Mouse (Mus musculus) ES-E14 (cell line): ENCODE results near the gene Ddx41. TPM values are rescaled to one million over a fixed set of nuclear protein-coding genes. Genes with fewer than 3 reads are reported as not detected.

Experiments used
- DNase-seq: peaks from one replicate; pipeline ENCODE4 v3.0.0-alpha.2; 2013; ENCODE audit warnings: low read depth, low spot score
- H3K27ac ChIP-seq: 2 replicates; pipeline ENCODE4 v1.5.1; 2012; ENCODE audit warnings: low read depth, mild to moderate bottlenecking, low read length, moderate library complexity, mixed read lengths; ENCODE audit not compliant: poor library complexity, insufficient read depth, severe bottlenecking
- H3K36me3 ChIP-seq: 2 replicates; pipeline ENCODE4 v1.6.1; 2012; ENCODE audit warnings: mild to moderate bottlenecking, low read length, moderate library complexity, mixed read lengths; ENCODE audit not compliant: control insufficient read depth, poor library complexity, insufficient read depth, severe bottlenecking
- H3K4me1 ChIP-seq, 2 experiments: fragments of 150-350 bp in 1 of 2; sonication (generic) in 1 of 2; 2 replicates each; pipeline ENCODE4 v1.6.1; 2012; ENCODE audit warnings: low read length in 2 of 2, mild to moderate bottlenecking in 1 of 2, mixed read lengths in 1 of 2; ENCODE audit not compliant: control insufficient read depth in 2 of 2, insufficient read depth in 2 of 2, poor library complexity in 1 of 2
- H3K4me3 ChIP-seq, 2 experiments: fragments of 150-350 bp in 1 of 2; sonication (generic) in 1 of 2; 2 replicates each; pipeline ENCODE4 v1.5.1; 2012; ENCODE audit warnings: low read length in 2 of 2, low read depth in 1 of 2, mild to moderate bottlenecking in 1 of 2, mixed read lengths in 1 of 2; ENCODE audit not compliant: insufficient read depth in 1 of 2, poor library complexity in 1 of 2, severe bottlenecking in 1 of 2
- H3K9ac ChIP-seq: 2 replicates; pipeline ENCODE4 v1.6.1; 2012; ENCODE audit warnings: low read depth, mild to moderate bottlenecking, low read length, mixed read lengths; ENCODE audit not compliant: poor library complexity, insufficient read depth, severe bottlenecking
- H3K9me3 ChIP-seq: fragments of 150-350 bp; sonication (generic); 2 replicates; pipeline ENCODE4 v1.6.1; 2012; ENCODE audit warnings: low read depth, mild to moderate bottlenecking, low read length; ENCODE audit not compliant: control insufficient read depth, insufficient read depth
- CHD2 ChIP-seq: IDR thresholded peaks from 2 replicates; pipeline ENCODE4 v1.6.1; 2014; ENCODE audit warnings: mild to moderate bottlenecking, low read depth, low read length, inconsistent platforms
- HCFC1 ChIP-seq: IDR thresholded peaks from 2 replicates; pipeline ENCODE4 v1.6.1; 2012; ENCODE audit warnings: low read length, inconsistent platforms, borderline replicate concordance; ENCODE audit not compliant: insufficient read depth
- MAFK ChIP-seq: IDR thresholded peaks from 2 replicates; pipeline ENCODE4 v1.6.1; 2014; ENCODE audit warnings: mild to moderate bottlenecking, low read depth, low read length, inconsistent platforms; ENCODE audit not compliant: insufficient read depth
- ZC3H11A ChIP-seq: IDR thresholded peaks from 2 replicates; pipeline ENCODE4 v1.6.1; 2012; ENCODE audit warnings: low read depth, mild to moderate bottlenecking, inconsistent platforms, low read length, borderline replicate concordance
- ZNF384 ChIP-seq: IDR thresholded peaks from 2 replicates; pipeline ENCODE4 v1.6.1; 2012; ENCODE audit warnings: low read depth, low read length, inconsistent platforms
- in situ Hi-C, 2 experiments: fragments of 600-800 bp; cut with MboI; formaldehyde crosslinking; loops; one replicate each; pipeline ENCODE4 v1.15.1; 2025; ENCODE audit warnings: low sequenced_read_pairs in 2 of 2, inconsistent platforms in 1 of 2; ENCODE audit not compliant: unreplicated experiment in 2 of 2
- total RNA-seq: library from RNA; depleted of rRNA; stranded (reverse); fragments of 300-350 nt; gene quantifications from 2 replicates; pipeline ENCODE4 v1.2.3, GENCODE M21; 2012

The Ddx41 gene
- total RNA-seq, 1 experiment = 85.9 TPM

- H3K9ac ChIP-seq = peak overlapping the region; percentile 8; the same call in 1 of the 2 replicates
- TF ChIP-seq ZNF384 = no peak
- TF ChIP-seq MAFK = no peak
- no peak for TF ChIP-seq HCFC1
- TF ChIP-seq CHD2 = no peak
- H3K27ac ChIP-seq = no peak overlapping the region
- DNase-seq = no peak
- peaks cover 4 to 5% of the 10 kb centered on the region in 2 experiments; a peak in 2 of 4 replicates for H3K4me1 ChIP-seq
- no peaks in the 10 kb centered on the region for H3K9me3 ChIP-seq
- in situ Hi-C loops = no loop called here
- no peaks in the 10 kb centered on the region for H3K36me3 ChIP-seq
- H3K4me3 ChIP-seq = peak overlapping the region; percentile 31 to 57; a peak in 3 of 4 replicates
These were observed 13.2 kb downstream of the Ddx41 start for GRCm38 (mm10) chr13:55523278-55523677.

- Histone ChIP-seq H3K36me3 (no peaks in the 10 kb centered on the region), H3K9me3 (no peaks in the 10 kb centered on the region), H3K4me1 (peaks cover 4 to 5% of the 10 kb centered on the region in 2 experiments; a peak in 2 of 4 replicates), H3K27ac (no peak overlapping the region), H3K9ac (peak overlapping the region; percentile 8; the same call in 1 of the 2 replicates), H3K4me3 (peak overlapping the region; percentile 31 to 57; a peak in 2 of 4 replicates)
- no peak for DNase-seq
- in situ Hi-C loops = no loop called here
- TF ChIP-seq HCFC1 = no peak
- TF ChIP-seq CHD2 = no peak
- TF ChIP-seq ZNF384 = no peak
- TF ChIP-seq ZC3H11A = no peak
- TF ChIP-seq MAFK = no peak
These were observed 13.7 kb downstream of the Ddx41 start for GRCm38 (mm10) chr13:55522730-55523129.

- TF ChIP-seq MAFK = no peak
- TF ChIP-seq HCFC1 = no peak
- no peak for TF ChIP-seq ZC3H11A
- no peak for TF ChIP-seq CHD2
- no peak for TF ChIP-seq ZNF384
- DNase-seq = no peak
- H3K4me3 ChIP-seq = no peak overlapping the region
- no peak overlapping the region for H3K27ac ChIP-seq
- H3K9me3 ChIP-seq = no peaks in the 10 kb centered on the region
- H3K9ac ChIP-seq = no peak overlapping the region
- in situ Hi-C loops = no loop called here
- peaks cover 4% of the 10 kb centered on the region in 2 experiments; a peak in 2 of 4 replicates for H3K4me1 ChIP-seq
- H3K36me3 ChIP-seq = no peaks in the 10 kb centered on the region
These were observed 16.9 kb downstream of the Ddx41 start for GRCm38 (mm10) chr13:55519606-55520005.

- TF ChIP-seq ZC3H11A (peak; percentile 60; the same call in 1 of the 2 replicates), HCFC1 (no peak)
- H3K9ac ChIP-seq = no peak overlapping the region
- no peak overlapping the region for H3K27ac ChIP-seq
- H3K4me3 ChIP-seq = no peak overlapping the region
- DNase-seq = peak; percentile 86
- in situ Hi-C loops = no loop called here
- no peaks in the 10 kb centered on the region for H3K36me3 ChIP-seq
- H3K9me3 ChIP-seq = no peaks in the 10 kb centered on the region
- peaks cover 0 to 4% of the 10 kb centered on the region in 2 experiments; a peak in 1 of 4 replicates for H3K4me1 ChIP-seq
These were observed 19.5 kb downstream of the Ddx41 start for GRCm38 (mm10) chr13:55516955-55517354.

GRCm38 (mm10) chr13:55513828-55514227, 22.6 kb downstream of the Ddx41 start:
- Histone ChIP-seq H3K4me1 (peaks cover 5 to 26% of the 10 kb centered on the region in 2 experiments), H3K36me3 (peaks cover 8% of the 10 kb centered on the region; the same call in 1 of the 2 replicates), H3K9me3 (no peaks in the 10 kb centered on the region), H3K27ac (no peak overlapping the region), H3K9ac (no peak overlapping the region), H3K4me3 (peak overlapping the region; percentile 88; a peak in 2 of 4 replicates)
- TF ChIP-seq ZC3H11A (no peak), CHD2 (no peak), HCFC1 (no peak), ZNF384 (no peak), MAFK (no peak)
- in situ Hi-C loops = no loop called here
- no peak for DNase-seq
